Comparison of ENCODE assay signal across 10 mouse cellular contexts in genomic region chr6:57544866-57545265, GRCm38 (mm10). TPM values are rescaled to one million over a fixed set of nuclear protein-coding genes. Genes with fewer than 3 reads are reported as not detected.
DNase-seq lines count a peak whose midpoint lies in the region; ATAC-seq and TF ChIP-seq lines count a peak whose summit lies in the region.
"Had no signal": no experiment of that assay in that cellular context is flagged by ENCODE, and none has a peak within 500 bp of the region (broad histone marks: within the 10 kb centered on the region; RNA-seq: fewer than 3 reads in every experiment).

No protein-coding gene starts in this region.

- peak; percentile 59 for ATAC-seq in G1E (ENCODE audit: extremely low read depth, insufficient number of reproducible peaks, low FRiP score, poor library complexity, severe bottlenecking)
- no peak for ATAC-seq in erythroid progenitor cell, adult 5-6 weeks (replicated peaks; ENCODE audit: low FRiP score, poor library complexity, severe bottlenecking)
- ATAC-seq: midbrain, embryonic 13.5 days had no signal

- no peak overlapping the region for H3K4me3 ChIP-seq in G1E (ENCODE audit: low read depth, low read length)
- H3K4me3 ChIP-seq: midbrain, embryonic 13.5 days had no signal

- no peak for TF ChIP-seq CTCF in G1E (IDR thresholded peaks at IDR 0.05; ENCODE audit: low read depth, low read length)

- H3K4me1 ChIP-seq in G1E (ENCODE audit: insufficient read depth, low read depth, low read length): 0 out of 2 replicates have a peak, but pooled peaks cover 2% of the 10 kb centered on the region
- H3K4me1 ChIP-seq: midbrain, embryonic 13.5 days had no signal

- no peaks in the 10 kb centered on the region for H3K36me3 ChIP-seq in G1E (replicated peaks)
- H3K36me3 ChIP-seq: midbrain, embryonic 13.5 days had no signal

- H3K27me3 ChIP-seq in G1E (ENCODE audit: insufficient read depth, low read length): no peaks in the 10 kb centered on the region
- H3K27me3 ChIP-seq: midbrain, embryonic 13.5 days had no signal

- no peaks in the 10 kb centered on the region for H3K9me3 ChIP-seq in G1E (replicated peaks)
- H3K9me3 ChIP-seq: midbrain, embryonic 13.5 days had no signal

- peak; percentile 55 for DNase-seq in kidney, adult 11 months
- DNase-seq in kidney, postnatal 10 days: no peak
- peak; percentile 10 for DNase-seq in 3T3-L1 (ENCODE audit: low read depth, low spot score)
- no peak for DNase-seq in G1E (ENCODE audit: low spot score)
- peak; percentile 23 for DNase-seq in heart, postnatal 4 days
- no peak for DNase-seq in yolk sac, embryonic 10.5 days (ENCODE audit: low spot score)
- DNase-seq: adrenal gland, adult 8-10 months; cerebellum, adult 9-10 months had no signal

RNA-seq across cellular contexts. Expression of gene Ppm1k, which starts 9.6 kb away (rescaled TPM):
- 2.1 and 2.4 TPM in 2 replicates for total RNA-seq in G1E (2014; fragmentation: Nextera tagmentation)
- total RNA-seq in G1E (2017): 3.9 and 4.6 TPM in 2 replicates
- 0.05 and 0.34 TPM in 2 replicates for polyA plus RNA-seq in G1E (2012)
- 10 to 100 TPM; 14.7 to 18.8 TPM for total RNA-seq in heart, postnatal 4 days (2021)
- total RNA-seq in erythroid progenitor cell, adult 5-6 weeks (2015; ENCODE audit: low replicate concordance): 0.42 and 1.4 TPM in 2 replicates
- total RNA-seq in erythroid progenitor cell, adult 5-6 weeks (2017; ENCODE audit: low replicate concordance): 0.91 and 21.4 TPM in 2 replicates

RNA-seq across cellular contexts. Expression of gene Herc6, which starts 35.9 kb away (rescaled TPM):
- total RNA-seq in G1E (2014; fragmentation: Nextera tagmentation) (1.1 TPM in 1 of 2 replicates, not detected in the other), G1E (2017) (under 0.01 and 0.22 TPM in 2 replicates)
- not detected in 2 replicates for polyA plus RNA-seq in G1E (2012)
- total RNA-seq in heart, postnatal 4 days (2021): 1 to 10 TPM; 5.6 to 5.7 TPM
- 31.4 and 47.8 TPM in 2 replicates for total RNA-seq in erythroid progenitor cell, adult 5-6 weeks (2015; ENCODE audit: low replicate concordance)
- 64.6 and 111 TPM in 2 replicates for total RNA-seq in erythroid progenitor cell, adult 5-6 weeks (2017; ENCODE audit: low replicate concordance)

Comparison
In these comparisons a context has a peak if more than half of its experiments do, and no peak if none do; other contexts are left out.
1. DNase-seq: peak in kidney, adult 11 months (single experiment), 3T3-L1 (single experiment) and heart, postnatal 4 days (single experiment); none in kidney, postnatal 10 days (single experiment), G1E (single experiment) and yolk sac, embryonic 10.5 days (single experiment).
2. RNA of gene Herc6, which starts 35.9 kb away (total RNA-seq): 31.4 to 111 TPM in erythroid progenitor cell, adult 5-6 weeks; 5.6 to 5.7 TPM in heart, postnatal 4 days and under 0.01 to 1.1 TPM in G1E; every median in the first group is over 4 times any median in the second.